Mouse (Mus musculus) forebrain, embryonic 10.5 days (tissue): Measurements from ENCODE around the gene Ttc28. TPM values are rescaled to one million over a fixed set of nuclear protein-coding genes. Genes with fewer than 3 reads are reported as not detected.
A peak's percentile ranks its signal among the peaks of the same experiment; 100 is the strongest.

Experiments
- DNase-seq: peaks from one replicate; pipeline ENCODE4 v3.0.0-alpha.2; 2017; ENCODE audit warnings: low spot score; ENCODE audit errors: extremely low spot score
- H3K27ac ChIP-seq: fragments of 300-500 bp; sonication (generic); 2 replicates; pipeline ENCODE4 v1.5.1; 2016; ENCODE audit warnings: mild to moderate bottlenecking
- H3K27me3 ChIP-seq: fragments of 300-500 bp; sonication (generic); 2 replicates; pipeline ENCODE4 v1.6.1; 2016; ENCODE audit warnings: mild to moderate bottlenecking; ENCODE audit not compliant: poor library complexity, severe bottlenecking
- H3K36me3 ChIP-seq: fragments of 300-500 bp; sonication (generic); replicated peaks from 2 replicates; pipeline ENCODE4 v1.6.1; 2016; ENCODE audit warnings: mild to moderate bottlenecking, moderate library complexity
- H3K4me1 ChIP-seq: fragments of 300-500 bp; sonication (generic); 2 replicates; pipeline ENCODE4 v1.6.1; 2016
- H3K4me3 ChIP-seq: fragments of 300-500 bp; sonication (generic); 2 replicates; pipeline ENCODE4 v1.5.1; 2016; ENCODE audit warnings: mild to moderate bottlenecking, moderate library complexity
- H3K9me3 ChIP-seq: fragments of 300-500 bp; sonication (generic); 2 replicates; pipeline ENCODE4 v1.6.1; 2016; ENCODE audit warnings: mild to moderate bottlenecking, moderate library complexity
- WGBS: fragments of 180-500 bp; shearing (Covaris S2); methylation state at CpG from one replicate; pipeline ENCODE4 v1.1.7; 2016; 5-methylcytosine and 5-hydroxymethylcytosine counted together
- polyA plus RNA-seq: library from polyadenylated mRNA; unstranded; fragments of >200 nt; fragmentation: Nextera tagmentation; extraction: Ambion mirVana; gene quantifications from 2 replicates; pipeline ENCODE4 v1.2.1, GENCODE M21; 2016

The Ttc28 gene
- polyA plus RNA-seq, 1 experiment from 2014 or later = 9.7 TPM

- Histone ChIP-seq H3K36me3 (peaks cover 7% of the 10 kb centered on the region), H3K27ac (no peak overlapping the region), H3K4me1 (peaks cover 32% of the 10 kb centered on the region), H3K9me3 (peaks cover 10% of the 10 kb centered on the region), H3K4me3 (no peak overlapping the region), H3K27me3 (no peaks in the 10 kb centered on the region)
- DNase-seq = no peak
- WGBS = 59% methylated on average over 14 of the region's 14 CpGs
Measured at GRCm38 (mm10) chr5:111006272-111007135, 126.9 kb downstream of the Ttc28 start.

GRCm38 (mm10) chr5:111007136-111007500 is 127.5 kb downstream of the Ttc28 start:
- Histone ChIP-seq H3K4me3 (no peak overlapping the region), H3K4me1 (peaks cover 38% of the 10 kb centered on the region), H3K36me3 (peaks cover 7% of the 10 kb centered on the region), H3K27me3 (no peaks in the 10 kb centered on the region), H3K27ac (peak overlapping the region; percentile 51; the same call in 1 of the 2 replicates), H3K9me3 (peaks cover 10% of the 10 kb centered on the region)
- DNase-seq = no peak
- 81% methylated on average over 7 of the region's 7 CpGs for WGBS

- Histone ChIP-seq H3K4me1 (peaks cover 46% of the 10 kb centered on the region), H3K27ac (no peak overlapping the region), H3K36me3 (peaks cover 7% of the 10 kb centered on the region), H3K27me3 (no peaks in the 10 kb centered on the region), H3K9me3 (peaks cover 10% of the 10 kb centered on the region), H3K4me3 (no peak overlapping the region)
- 80% methylated on average over 8 of the region's 8 CpGs for WGBS
- DNase-seq = no peak
Measured at GRCm38 (mm10) chr5:111007900-111008299, 128.3 kb downstream of the Ttc28 start.

DNA sequence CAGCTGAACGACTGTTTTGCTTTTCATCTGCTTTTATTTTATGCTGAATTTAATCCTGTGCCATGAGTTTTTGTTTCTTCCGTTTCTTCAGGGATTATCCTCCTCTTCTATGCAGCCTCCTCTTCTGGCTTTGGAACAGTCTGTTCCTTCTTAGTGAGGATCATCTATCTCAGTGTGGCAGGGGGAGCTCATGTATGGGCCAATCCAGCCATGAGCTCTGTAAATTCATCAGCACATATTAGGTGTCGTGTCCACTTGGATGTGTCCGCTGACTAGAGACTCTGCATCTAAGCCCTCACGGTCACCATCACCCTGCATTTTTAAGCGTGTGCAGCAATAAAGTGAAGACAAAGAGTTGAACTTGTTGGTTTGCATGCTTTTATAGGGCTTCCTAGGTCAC is 128.8 kb downstream of the Ttc28 start:
- Histone ChIP-seq H3K27ac (no peak overlapping the region), H3K27me3 (no peaks in the 10 kb centered on the region; the same call in 1 of the 2 replicates), H3K4me1 (peaks cover 46% of the 10 kb centered on the region), H3K36me3 (peaks cover 7% of the 10 kb centered on the region), H3K9me3 (peaks cover 10% of the 10 kb centered on the region), H3K4me3 (no peak overlapping the region)
- 84% methylated on average over 6 of the region's 6 CpGs for WGBS
- no peak for DNase-seq

GRCm38 (mm10) chr5:111011271-111011670 is 131.7 kb downstream of the Ttc28 start:
- Histone ChIP-seq H3K4me3 (no peak overlapping the region), H3K9me3 (peaks cover 18% of the 10 kb centered on the region), H3K36me3 (peaks cover 14% of the 10 kb centered on the region), H3K27me3 (no peaks in the 10 kb centered on the region; the same call in 1 of the 2 replicates), H3K27ac (no peak overlapping the region), H3K4me1 (peaks cover 47% of the 10 kb centered on the region)
- WGBS = 64% methylated on average over 8 of the region's 8 CpGs
- DNase-seq = no peak

DNA sequence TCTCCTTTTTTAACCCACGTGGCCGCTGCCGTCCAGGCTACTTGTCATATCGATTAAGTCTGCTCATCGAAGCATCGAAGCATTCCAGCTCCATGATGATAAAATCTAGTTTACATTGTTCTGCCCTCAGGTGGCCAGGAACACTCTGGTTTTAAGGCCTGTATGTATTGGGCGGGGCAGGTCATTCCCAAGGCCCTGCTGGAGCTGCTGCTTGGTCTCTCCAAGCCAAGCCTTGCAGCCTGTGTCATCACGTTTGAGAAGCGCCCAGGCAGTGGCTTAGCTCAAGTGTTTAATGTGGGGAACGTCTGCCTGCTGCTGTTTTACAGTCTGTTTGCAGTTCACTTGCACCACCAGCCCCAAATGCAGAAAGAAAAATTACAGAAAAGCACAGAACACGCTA is 132.5 kb downstream of the Ttc28 start:
- DNase-seq = no peak
- Histone ChIP-seq H3K4me3 (no peak overlapping the region), H3K27ac (no peak overlapping the region; the same call in 1 of the 2 replicates), H3K36me3 (peaks cover 14% of the 10 kb centered on the region), H3K4me1 (peaks cover 39% of the 10 kb centered on the region), H3K9me3 (peaks cover 23% of the 10 kb centered on the region), H3K27me3 (no peaks in the 10 kb centered on the region; the same call in 1 of the 2 replicates)
- 86% methylated on average over 11 of the region's 11 CpGs for WGBS

DNA sequence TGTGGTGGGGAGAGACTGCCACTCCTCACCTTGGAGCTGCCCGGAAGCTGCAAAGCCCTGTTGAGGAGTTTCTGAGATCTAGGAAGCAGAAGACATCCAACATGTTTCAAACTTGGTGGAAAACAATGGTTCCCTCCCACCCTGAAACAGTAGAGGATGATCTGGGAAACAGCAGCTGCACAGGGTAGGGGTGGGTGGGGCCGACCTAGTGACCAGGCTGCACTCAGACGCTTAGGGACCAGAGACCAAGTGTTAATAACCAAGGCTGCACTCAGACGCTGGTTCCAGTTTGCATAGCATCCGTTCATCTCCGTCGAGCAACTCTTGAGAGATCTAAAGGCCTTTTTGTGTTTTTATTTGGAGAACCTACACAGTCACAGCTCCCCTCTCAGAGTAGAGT is 133.0 kb downstream of the Ttc28 start:
- no peak overlapping the region for H3K4me3 ChIP-seq
- H3K4me1 ChIP-seq = peaks cover 38% of the 10 kb centered on the region
- 62% methylated on average over 7 of the region's 7 CpGs for WGBS
- peaks cover 23% of the 10 kb centered on the region for H3K9me3 ChIP-seq
- no peak for DNase-seq
- H3K27ac ChIP-seq = no peak overlapping the region
- H3K36me3 ChIP-seq = peaks cover 14% of the 10 kb centered on the region
- no peaks in the 10 kb centered on the region; the same call in 1 of the 2 replicates for H3K27me3 ChIP-seq

GRCm38 (mm10) chr5:111014960-111015359 is 135.4 kb downstream of the Ttc28 start:
- DNase-seq = no peak
- Histone ChIP-seq H3K9me3 (peaks cover 16% of the 10 kb centered on the region), H3K27me3 (no peaks in the 10 kb centered on the region; the same call in 1 of the 2 replicates), H3K4me3 (no peak overlapping the region), H3K4me1 (peaks cover 33% of the 10 kb centered on the region), H3K36me3 (peaks cover 10% of the 10 kb centered on the region), H3K27ac (no peak overlapping the region)
- 78% methylated on average over 4 of the region's 4 CpGs for WGBS

DNA sequence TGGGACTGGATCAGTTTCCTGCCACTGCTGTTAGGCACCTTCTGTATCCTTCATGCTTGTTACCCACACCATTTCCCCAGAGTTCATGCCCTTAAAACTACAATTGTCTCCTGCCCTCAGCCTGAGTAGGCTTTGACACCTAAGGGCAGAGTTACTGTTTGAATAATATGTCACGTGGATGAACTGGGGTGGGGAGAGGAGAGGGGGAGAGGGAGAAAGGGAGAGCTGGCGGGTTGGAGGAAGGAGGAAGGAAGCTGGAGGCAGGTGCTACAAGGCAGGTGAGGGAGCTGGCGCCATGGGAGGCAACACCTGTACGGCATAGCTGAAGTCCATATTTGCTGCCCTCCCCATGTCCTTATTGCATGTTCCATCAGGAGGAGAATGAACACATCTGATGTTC is 137.7 kb downstream of the Ttc28 start:
- H3K27me3 ChIP-seq = no peaks in the 10 kb centered on the region; the same call in 1 of the 2 replicates
- no peak overlapping the region for H3K27ac ChIP-seq
- no peak overlapping the region for H3K4me3 ChIP-seq
- peaks cover 17% of the 10 kb centered on the region for H3K4me1 ChIP-seq
- peaks cover 12% of the 10 kb centered on the region for H3K9me3 ChIP-seq
- peaks cover 7% of the 10 kb centered on the region; the same call in 1 of the 2 replicates for H3K36me3 ChIP-seq
- 73% methylated on average over 4 of the region's 4 CpGs for WGBS
- no peak for DNase-seq

- no peak overlapping the region for H3K27ac ChIP-seq
- H3K4me1 ChIP-seq = peaks cover 49% of the 10 kb centered on the region
- H3K9me3 ChIP-seq = no peaks in the 10 kb centered on the region
- WGBS = 95% methylated on average over 9 of the region's 9 CpGs
- H3K4me3 ChIP-seq = no peak overlapping the region
- DNase-seq = no peak
- no peaks in the 10 kb centered on the region for H3K36me3 ChIP-seq
- no peaks in the 10 kb centered on the region for H3K27me3 ChIP-seq
Measured at GRCm38 (mm10) chr5:111022339-111022738, 142.7 kb downstream of the Ttc28 start.

- Histone ChIP-seq H3K27me3 (no peaks in the 10 kb centered on the region), H3K9me3 (no peaks in the 10 kb centered on the region), H3K4me3 (no peak overlapping the region), H3K4me1 (peaks cover 54% of the 10 kb centered on the region), H3K36me3 (no peaks in the 10 kb centered on the region), H3K27ac (no peak overlapping the region)
- 97% methylated on average over 1 of the region's 1 CpGs for WGBS
- no peak for DNase-seq
Measured at GRCm38 (mm10) chr5:111022940-111023339, 143.3 kb downstream of the Ttc28 start.

GRCm38 (mm10) chr5:111024621-111025020 is 145.0 kb downstream of the Ttc28 start:
- Histone ChIP-seq H3K36me3 (no peaks in the 10 kb centered on the region), H3K9me3 (no peaks in the 10 kb centered on the region), H3K27me3 (no peaks in the 10 kb centered on the region), H3K4me1 (peaks cover 67% of the 10 kb centered on the region), H3K27ac (0 out of 2 replicates have a peak overlapping the region, but pooled peaks have one; percentile 21), H3K4me3 (no peak overlapping the region)
- DNase-seq = no peak
- 86% methylated on average over 13 of the region's 13 CpGs for WGBS

DNA sequence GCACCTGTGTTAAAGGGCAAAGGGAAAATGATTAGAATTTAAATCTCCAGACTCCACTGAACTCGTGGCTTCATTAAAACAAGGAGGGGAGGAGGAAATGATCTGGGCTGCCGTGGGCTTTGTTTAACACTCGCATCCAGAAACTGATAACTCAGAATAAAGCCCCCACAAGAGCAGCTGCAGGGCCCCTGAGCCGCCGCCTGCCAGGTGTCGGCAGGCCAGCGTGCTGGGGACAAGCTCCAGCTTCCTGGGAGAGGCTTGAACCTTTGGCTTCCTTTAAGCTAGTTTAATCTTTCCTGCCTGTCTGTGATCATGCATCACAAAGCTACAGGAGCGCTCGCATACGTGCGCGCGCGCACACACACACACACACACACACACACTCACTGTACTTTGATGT is 145.9 kb downstream of the Ttc28 start:
- peaks cover 67% of the 10 kb centered on the region for H3K4me1 ChIP-seq
- no peaks in the 10 kb centered on the region for H3K27me3 ChIP-seq
- peak overlapping the region; percentile 56 for H3K27ac ChIP-seq
- H3K4me3 ChIP-seq = no peak overlapping the region
- no peaks in the 10 kb centered on the region for H3K36me3 ChIP-seq
- no peak for DNase-seq
- H3K9me3 ChIP-seq = no peaks in the 10 kb centered on the region
- WGBS = 59% methylated on average over 14 of the region's 14 CpGs
